Mouse (Mus musculus): ENCODE results near the gene Unc45b.

Unc45b gene

DNA sequence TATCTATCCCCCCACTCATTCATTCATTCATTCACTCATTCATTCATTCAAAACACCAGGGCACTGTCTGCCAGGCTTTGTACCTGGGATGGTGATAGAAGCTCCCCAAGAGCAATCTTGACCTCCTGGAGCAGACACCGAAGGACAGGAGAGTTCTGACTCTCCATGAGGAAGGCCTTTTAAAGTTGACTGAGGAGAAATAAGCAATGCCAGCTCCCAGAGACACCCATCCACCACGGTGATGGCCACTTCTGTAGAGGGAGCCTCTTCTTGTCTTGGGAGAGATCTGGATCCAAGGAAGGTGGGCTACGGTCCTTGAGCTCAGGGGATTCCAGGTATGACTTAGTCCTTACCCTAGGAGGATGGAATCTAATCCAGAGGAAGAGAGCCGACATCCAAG, at the start of gene Unc45b:
Gene Unc45b, plus strand, starts transcription at position 301 of the 400 bp plus-strand sequence.
- DNase-seq (ENCODE audit: low read depth) = no peak

DNA sequence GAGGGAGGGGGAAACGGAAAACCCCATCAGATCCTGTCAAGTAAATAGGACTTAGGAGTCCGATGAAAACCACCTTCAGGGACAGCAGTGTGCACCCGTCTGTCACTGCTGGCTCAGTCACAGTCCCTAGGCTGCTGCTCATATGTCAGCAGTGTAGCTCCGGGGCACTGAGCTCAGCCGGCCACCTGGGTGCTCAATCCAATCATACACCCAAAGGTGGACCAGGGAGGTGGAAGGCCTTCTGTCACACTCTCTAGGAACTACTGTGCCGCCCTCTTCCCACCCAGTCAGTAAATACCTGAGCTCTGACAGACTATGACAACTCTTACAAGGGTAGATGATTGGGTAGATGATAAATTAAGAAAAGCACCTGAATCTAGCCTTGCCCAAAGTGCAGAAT, 49.6 kb upstream of the Unc45b start:
- no peak for DNase-seq (ENCODE audit: low read depth)

GRCm38 (mm10) chr11:82861558-82861957, 48.8 kb upstream of the Unc45b start:
- no peak for DNase-seq (ENCODE audit: low read depth)

DNA sequence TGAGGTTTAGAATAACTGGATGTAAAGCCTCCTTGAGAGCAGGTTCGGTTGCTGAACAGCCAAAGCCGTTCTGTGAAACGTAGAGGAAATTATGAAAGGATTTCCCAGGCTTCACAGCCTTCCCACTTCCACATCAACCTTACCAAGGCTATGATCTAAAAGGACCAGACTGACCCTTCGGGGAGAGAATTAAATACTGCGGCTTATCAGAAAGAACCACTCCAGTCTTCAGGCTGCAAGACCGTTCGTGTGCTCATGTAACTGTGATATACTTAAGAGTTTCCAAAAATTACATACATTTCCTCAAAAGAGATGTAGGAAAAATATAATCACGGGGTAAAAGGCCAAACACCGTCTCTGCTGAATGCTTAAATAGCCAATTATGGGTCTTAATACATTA, 47.7 kb upstream of the Unc45b start:
- no peak for DNase-seq (ENCODE audit: low read depth)

GRCm38 (mm10) chr11:82863059-82863458, 47.3 kb upstream of the Unc45b start:
- DNase-seq (ENCODE audit: low read depth) = no peak

DNA sequence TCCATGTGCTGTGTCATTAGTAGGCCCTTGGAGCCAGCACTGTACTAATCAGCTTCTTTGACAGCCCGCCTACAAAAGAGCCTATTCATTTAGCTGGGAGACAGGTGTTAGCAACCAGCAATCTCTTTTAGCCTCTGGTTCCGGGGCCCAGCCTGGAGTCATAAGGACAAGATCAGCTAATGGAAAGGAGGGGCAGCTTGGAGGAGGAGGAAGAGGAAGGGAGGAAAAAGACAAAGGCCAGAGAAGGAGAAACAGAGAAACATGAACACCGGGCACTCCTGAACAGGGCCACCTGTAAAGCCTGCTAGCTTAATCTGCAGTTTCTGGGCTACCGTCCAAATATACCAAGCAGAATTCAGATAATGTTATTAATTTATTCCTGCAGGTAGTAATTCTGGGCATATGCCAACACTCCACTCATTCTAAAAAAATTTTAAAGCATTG, 46.8 kb upstream of the Unc45b start:
- no peak for DNase-seq (ENCODE audit: low read depth)

DNA sequence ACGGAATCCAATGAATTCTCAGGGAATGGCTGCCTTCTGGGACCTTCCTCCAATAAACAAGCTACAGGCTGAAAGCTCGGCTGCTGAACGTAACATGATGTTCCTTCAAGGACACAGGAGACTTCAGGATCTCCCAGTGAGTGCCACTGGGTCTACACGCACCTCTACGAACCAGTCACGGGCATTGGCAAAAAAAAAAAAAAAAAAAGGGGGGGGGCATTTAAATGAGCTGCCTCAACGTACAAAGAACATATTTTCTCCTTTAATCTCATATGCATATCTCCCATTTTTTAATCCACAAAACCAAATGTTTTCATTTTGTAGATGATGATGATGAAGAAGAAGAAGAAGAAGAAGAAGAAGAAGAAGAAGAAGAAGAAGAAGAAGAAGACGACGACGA, 44.4 kb upstream of the Unc45b start:
- no peak for DNase-seq (ENCODE audit: low read depth)

GRCm38 (mm10) chr11:82866850-82867564, 43.3 kb upstream of the Unc45b start:
- no peak for DNase-seq (ENCODE audit: low read depth)

DNA sequence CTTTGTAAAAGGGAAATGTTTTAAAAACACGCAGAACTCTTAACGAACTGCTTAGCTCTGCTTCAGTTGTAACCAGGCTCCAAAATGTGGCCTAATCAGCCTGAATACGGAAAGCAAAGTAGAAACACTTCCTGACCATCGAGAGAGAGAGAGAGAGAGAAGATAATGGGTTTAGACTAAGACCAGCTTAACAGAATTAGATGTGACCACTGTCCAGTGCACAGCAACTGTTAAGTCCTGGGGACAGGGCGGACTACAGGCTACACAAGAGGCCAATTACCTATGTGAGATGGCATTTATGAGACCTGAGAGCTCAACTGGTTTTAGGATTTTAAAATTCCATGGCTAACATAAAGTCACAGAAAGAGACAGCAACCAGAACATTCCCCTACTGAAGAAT, 42.4 kb upstream of the Unc45b start:
- DNase-seq (ENCODE audit: low read depth) = no peak

DNA sequence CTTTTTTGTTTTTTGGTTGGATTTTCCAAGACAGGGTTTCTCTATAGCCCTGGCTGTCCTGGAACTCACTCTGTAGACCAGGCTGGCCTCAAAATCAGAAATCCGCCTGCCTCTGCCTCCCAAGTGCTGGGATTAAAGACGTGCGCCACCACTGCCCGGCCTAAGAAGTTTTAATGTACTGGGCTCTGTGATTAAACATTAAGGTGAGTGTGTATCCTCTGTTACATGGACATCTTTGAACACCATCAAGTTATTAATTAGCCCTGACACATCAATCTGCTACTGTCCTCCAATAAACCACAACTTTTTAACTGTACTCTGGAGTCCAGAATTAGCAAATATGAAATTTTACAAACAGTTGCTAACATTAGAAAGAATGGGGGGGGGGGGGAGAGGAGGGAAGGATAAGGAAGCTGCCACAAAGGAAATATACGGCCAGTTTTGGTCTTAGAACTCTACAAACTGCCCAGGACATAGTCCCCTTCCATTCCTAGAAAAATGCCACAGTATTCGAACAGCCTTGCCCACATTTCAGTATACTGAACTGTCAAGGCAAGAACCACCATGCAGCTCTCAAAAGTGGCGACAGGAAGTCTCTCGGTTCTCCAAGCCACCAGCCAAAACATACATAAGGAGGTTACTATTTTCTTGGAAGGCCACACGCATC, 40.7 kb upstream of the Unc45b start:
- DNase-seq (ENCODE audit: low read depth) = no peak

- DNase-seq (ENCODE audit: low read depth) = peak; percentile 61
These were observed 39.9 kb upstream of the Unc45b start for GRCm38 (mm10) chr11:82870173-82871030.

GRCm38 (mm10) chr11:82871031-82871446, 39.3 kb upstream of the Unc45b start, which contains the start of gene Rffl:
TSS of gene Rffl (minus strand) at chr11:82871210.
- DNase-seq (ENCODE audit: low read depth) = peak; percentile 54

GRCm38 (mm10) chr11:82874924-82875323, 35.4 kb upstream of the Unc45b start:
- no peak for DNase-seq (ENCODE audit: low read depth)

GRCm38 (mm10) chr11:82875631-82876030, 34.7 kb upstream of the Unc45b start:
- DNase-seq (ENCODE audit: low read depth) = no peak

DNA sequence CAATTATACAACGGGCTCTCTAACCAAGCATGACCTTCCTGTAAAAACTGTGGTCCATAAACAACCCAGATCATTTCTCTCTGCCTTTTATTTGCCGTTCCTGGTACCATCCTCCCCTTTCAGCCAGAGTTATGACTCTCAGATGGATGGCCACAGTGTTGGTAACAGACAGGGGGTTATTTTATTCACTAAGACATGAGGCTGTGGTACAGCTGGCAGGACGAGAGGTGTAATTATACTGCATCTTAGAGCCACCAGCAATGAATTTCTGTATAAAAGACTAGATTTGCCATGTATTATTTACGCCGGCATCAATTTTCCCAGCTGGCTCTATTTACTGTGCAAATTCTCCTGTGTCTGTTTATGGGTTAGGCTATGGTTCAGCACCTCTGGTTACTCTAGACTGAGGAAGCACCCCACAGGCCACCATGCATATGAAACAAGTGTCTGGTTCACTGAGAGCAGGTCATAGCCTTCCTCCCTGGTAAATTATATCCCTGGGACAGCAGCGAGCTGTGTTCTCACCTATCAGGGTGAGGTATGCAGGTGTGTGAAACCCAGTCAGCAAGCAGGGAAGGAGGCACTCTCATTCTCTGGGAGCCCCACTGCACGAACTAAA, 32.5 kb upstream of the Unc45b start:
- DNase-seq (ENCODE audit: low read depth) = no peak

DNA sequence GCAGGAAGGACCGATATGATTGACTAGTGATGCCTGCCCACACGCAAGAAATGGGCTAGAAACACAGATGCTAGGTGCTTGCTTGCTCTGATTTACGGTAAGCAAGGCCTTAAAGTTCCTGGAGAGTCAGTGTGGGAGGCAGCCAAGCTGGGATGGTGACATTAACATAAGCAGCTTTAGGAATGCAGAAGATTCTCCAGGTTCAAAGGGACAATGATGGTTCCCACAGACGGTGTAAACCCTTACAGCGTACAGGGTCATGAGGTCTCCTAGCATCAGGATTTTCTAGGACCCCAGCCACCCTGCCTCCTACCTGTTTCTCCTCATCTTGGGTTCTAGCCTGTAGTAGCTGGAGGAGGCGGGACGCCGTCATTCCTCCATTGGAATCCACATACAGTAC, 27.2 kb upstream of the Unc45b start:
- no peak for DNase-seq (ENCODE audit: low read depth)

- no peak for DNase-seq (ENCODE audit: low read depth)
These were observed 23.8 kb upstream of the Unc45b start for GRCm38 (mm10) chr11:82886559-82886958.

GRCm38 (mm10) chr11:82888491-82888946, 21.8 kb upstream of the Unc45b start:
- DNase-seq (ENCODE audit: low read depth) = peak; percentile 65

- no peak for DNase-seq (ENCODE audit: low read depth)
These were observed 20.6 kb upstream of the Unc45b start for GRCm38 (mm10) chr11:82889524-82890341.

GRCm38 (mm10) chr11:82890342-82890762, 20.0 kb upstream of the Unc45b start, which contains the start of gene Rad51d:
TSS of gene Rad51d (minus strand) at chr11:82890614.
- DNase-seq (ENCODE audit: low read depth) = peak; percentile 77

GRCm38 (mm10) chr11:82891936-82892335, 18.4 kb upstream of the Unc45b start, which contains the start of gene Fndc8:
TSS of gene Fndc8 (plus strand) at chr11:82892124.
- no peak for DNase-seq (ENCODE audit: low read depth)

Measured in fibroblast of lung, adult 2 months (primary cell).